Comparison of ENCODE assay signal across 8 mouse cellular contexts in the genomic region with DNA sequence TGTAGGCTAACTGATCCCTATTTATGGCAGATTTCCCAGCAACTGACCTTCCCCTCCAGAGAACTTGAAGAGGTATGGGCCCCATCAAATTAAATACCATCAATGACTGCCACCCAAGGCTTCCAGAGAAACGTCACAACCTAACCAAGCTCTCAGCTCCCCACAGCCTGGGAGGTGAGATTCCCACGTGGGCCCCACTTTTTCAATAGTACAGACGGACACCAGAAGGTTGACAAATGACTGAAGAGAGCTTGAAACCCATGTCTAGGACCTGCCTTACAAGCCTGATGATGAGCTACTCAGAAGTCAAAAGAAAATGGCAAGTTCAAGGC. TPM values are rescaled to one million over a fixed set of nuclear protein-coding genes. Genes with fewer than 3 reads are reported as not detected.
A peak's percentile ranks its signal among the peaks of the same experiment; 100 is the strongest.
DNase-seq lines count a peak whose midpoint lies in the region; ATAC-seq and TF ChIP-seq lines count a peak whose summit lies in the region.

No protein-coding gene starts in this region.

- 50% methylated on average over 3 of the region's 3 CpGs for WGBS in forebrain, embryonic 11.5 days
- WGBS in limb, embryonic 12.5 days: 44% methylated on average over 3 of the region's 3 CpGs
- 46% methylated on average over 3 of the region's 3 CpGs for WGBS in neural tube, embryonic 15.5 days

- no peak overlapping the region; the same call in 1 of the 2 replicates for H3K27ac ChIP-seq in layer of hippocampus, adult 2 months
- no peak overlapping the region for H3K27ac ChIP-seq in forebrain, embryonic 11.5 days (ENCODE audit: low read depth, low read length)
- H3K27ac ChIP-seq in limb, embryonic 12.5 days: peak overlapping the region; percentile 95; the same call in 1 of the 2 replicates
- peak overlapping the region; percentile 18 for H3K27ac ChIP-seq in neural tube, embryonic 15.5 days (replicated peaks)

- TF ChIP-seq CTCF in layer of hippocampus, adult 2 months (conservative IDR thresholded peaks at IDR 0.05): no peak

- no peaks in the 10 kb centered on the region for H3K27me3 ChIP-seq in forebrain, embryonic 11.5 days (ENCODE audit: control insufficient read depth, insufficient read depth, low read length)
- H3K27me3 ChIP-seq in limb, embryonic 12.5 days: no peaks in the 10 kb centered on the region
- no peaks in the 10 kb centered on the region for H3K27me3 ChIP-seq in neural tube, embryonic 15.5 days (replicated peaks)

- peaks cover 19% of the 10 kb centered on the region for H3K4me1 ChIP-seq in forebrain, embryonic 11.5 days (replicated peaks; ENCODE audit: control insufficient read depth, insufficient read depth, low read length)
- H3K4me1 ChIP-seq in limb, embryonic 12.5 days (replicated peaks): peaks cover 38% of the 10 kb centered on the region
- peaks cover 41% of the 10 kb centered on the region for H3K4me1 ChIP-seq in neural tube, embryonic 15.5 days

- no peak for ATAC-seq in forebrain, embryonic 11.5 days (replicated peaks; ENCODE audit: low FRiP score)
- no peak for ATAC-seq in limb, embryonic 12.5 days (ENCODE audit: insufficient number of reproducible peaks, insufficient read depth, low FRiP score, low TSS enrichment, low read depth)
- no peak for ATAC-seq in neural tube, embryonic 15.5 days (ENCODE audit: low FRiP score)
- ATAC-seq in inflammation-experienced regulatory T-cells, adult 6 months: no peak

- H3K36me3 ChIP-seq in forebrain, embryonic 11.5 days (ENCODE audit: control insufficient read depth, insufficient read depth, low read length): peaks cover 20% of the 10 kb centered on the region
- H3K36me3 ChIP-seq in limb, embryonic 12.5 days: peaks cover 52% of the 10 kb centered on the region
- H3K36me3 ChIP-seq in neural tube, embryonic 15.5 days: peaks cover 31% of the 10 kb centered on the region

- DNase-seq in layer of hippocampus, adult 2 months (ENCODE audit: low spot score in 2 of 2): no peak
- DNase-seq in layer of hippocampus, postnatal 14 days (ENCODE audit: low spot score in 2 of 2): no peak
- DNase-seq in forebrain, embryonic 11.5 days (ENCODE audit: low spot score): no peak
- DNase-seq in frontal cortex, adult 2 months (ENCODE audit: extremely low spot score in 1 of 2, low spot score in 1 of 2): no peak
- no peak for DNase-seq in cerebellum, adult 9-10 months

- H3K4me3 ChIP-seq in layer of hippocampus, adult 2 months: peak overlapping the region; percentile 62; the same call in 1 of the 2 replicates
- H3K4me3 ChIP-seq in forebrain, embryonic 11.5 days (ENCODE audit: low read depth, low read length): peak overlapping the region; percentile 94
- peak overlapping the region; percentile 93 for H3K4me3 ChIP-seq in limb, embryonic 12.5 days (replicated peaks)
- peak overlapping the region; percentile 99 for H3K4me3 ChIP-seq in neural tube, embryonic 15.5 days (replicated peaks)

- H3K9me3 ChIP-seq in forebrain, embryonic 11.5 days (ENCODE audit: control insufficient read depth, low read length): no peaks in the 10 kb centered on the region
- H3K9me3 ChIP-seq in limb, embryonic 12.5 days: no peaks in the 10 kb centered on the region
- H3K9me3 ChIP-seq in neural tube, embryonic 15.5 days (replicated peaks): no peaks in the 10 kb centered on the region

- H3K4me2 ChIP-seq in forebrain, embryonic 11.5 days (ENCODE audit: low read depth, low read length, severe bottlenecking): peak overlapping the region; percentile 63
- peak overlapping the region; percentile 68 for H3K4me2 ChIP-seq in limb, embryonic 12.5 days
- H3K4me2 ChIP-seq in neural tube, embryonic 15.5 days: peak overlapping the region; percentile 64

- peak overlapping the region; percentile 12; the same call in 1 of the 2 replicates for H3K9ac ChIP-seq in forebrain, embryonic 11.5 days (ENCODE audit: low read length)
- H3K9ac ChIP-seq in limb, embryonic 12.5 days (replicated peaks): no peak overlapping the region
- H3K9ac ChIP-seq in neural tube, embryonic 15.5 days (replicated peaks): no peak overlapping the region

RNA-seq across cellular contexts. Expression of gene Prmt1, which starts 1.6 kb away (rescaled TPM):
- 100 to 1,000 TPM; 165 to 171 TPM for total RNA-seq in layer of hippocampus, adult 2 months (2021)
- total RNA-seq in layer of hippocampus, postnatal 14 days (2021): 100 to 1,000 TPM; 163 to 195 TPM
- polyA plus RNA-seq in forebrain, embryonic 11.5 days (2014; fragmentation: Nextera tagmentation; extraction: Ambion mirVana): 286 and 301 TPM in 2 replicates
- 704 and 706 TPM in 2 replicates for polyA plus RNA-seq in limb, embryonic 12.5 days (2016; fragmentation: Nextera tagmentation; extraction: Ambion mirVana)
- polyA plus RNA-seq in neural tube, embryonic 15.5 days (2015; fragmentation: Nextera tagmentation; extraction: Ambion mirVana): 605 and 615 TPM in 2 replicates
- 217 and 232 TPM in 2 replicates for polyA plus RNA-seq in frontal cortex, adult 2 months (2012; rRNA removed)
- 10 to 100 TPM; 37.3 to 84.6 (median 70.6) TPM for polyA plus RNA-seq in inflammation-experienced regulatory T-cells, adult 6 months (2017; shearing (Covaris generic))

RNA-seq across cellular contexts. Expression of gene Cpt1c, which starts 10.1 kb away (rescaled TPM):
- 100 to 1,000 TPM; 138 to 140 TPM for total RNA-seq in layer of hippocampus, adult 2 months (2021)
- 100 to 1,000 TPM; 115 to 116 TPM for total RNA-seq in layer of hippocampus, postnatal 14 days (2021)
- 26.3 and 27.2 TPM in 2 replicates for polyA plus RNA-seq in forebrain, embryonic 11.5 days (2014; fragmentation: Nextera tagmentation; extraction: Ambion mirVana)
- 27.8 and 29.9 TPM in 2 replicates for polyA plus RNA-seq in limb, embryonic 12.5 days (2016; fragmentation: Nextera tagmentation; extraction: Ambion mirVana)
- polyA plus RNA-seq in neural tube, embryonic 15.5 days (2015; fragmentation: Nextera tagmentation; extraction: Ambion mirVana): 55.5 and 59.0 TPM in 2 replicates
- polyA plus RNA-seq in frontal cortex, adult 2 months (2012; rRNA removed): 151 TPM in 2 replicates
- polyA plus RNA-seq in inflammation-experienced regulatory T-cells, adult 6 months (2017; shearing (Covaris generic)): 1 to 10 TPM in 2 of 3 experiments, under 1 TPM in 1; 0.23 to 1.9 (median 1.5) TPM

RNA-seq across cellular contexts. Expression of gene Irf3, which starts 12.6 kb away (rescaled TPM):
- total RNA-seq in layer of hippocampus, adult 2 months (2021): 10 to 100 TPM; 38.4 to 42.7 TPM
- total RNA-seq in layer of hippocampus, postnatal 14 days (2021): 10 to 100 TPM; 33.8 to 46.5 TPM
- 75.3 and 86.0 TPM in 2 replicates for polyA plus RNA-seq in forebrain, embryonic 11.5 days (2014; fragmentation: Nextera tagmentation; extraction: Ambion mirVana)
- 90.9 and 97.2 TPM in 2 replicates for polyA plus RNA-seq in limb, embryonic 12.5 days (2016; fragmentation: Nextera tagmentation; extraction: Ambion mirVana)
- polyA plus RNA-seq in neural tube, embryonic 15.5 days (2015; fragmentation: Nextera tagmentation; extraction: Ambion mirVana): 56.8 and 70.2 TPM in 2 replicates
- 88.4 and 88.6 TPM in 2 replicates for polyA plus RNA-seq in frontal cortex, adult 2 months (2012; rRNA removed)
- polyA plus RNA-seq in inflammation-experienced regulatory T-cells, adult 6 months (2017; shearing (Covaris generic)): 100 to 1,000 TPM in 2 of 3 experiments, 10 to 100 TPM in 1; 83.6 to 119 (median 115) TPM

RNA-seq across cellular contexts. Expression of gene Bcl2l12, which starts 13.7 kb away (rescaled TPM):
- total RNA-seq in layer of hippocampus, adult 2 months (2021): 1 to 10 TPM; 2.5 to 3.7 TPM
- total RNA-seq in layer of hippocampus, postnatal 14 days (2021): 1 to 10 TPM; 2.0 to 3.9 TPM
- 70.6 and 74.9 TPM in 2 replicates for polyA plus RNA-seq in forebrain, embryonic 11.5 days (2014; fragmentation: Nextera tagmentation; extraction: Ambion mirVana)
- polyA plus RNA-seq in limb, embryonic 12.5 days (2016; fragmentation: Nextera tagmentation; extraction: Ambion mirVana): 87.3 and 96.8 TPM in 2 replicates
- 9.8 and 19.8 TPM in 2 replicates for polyA plus RNA-seq in neural tube, embryonic 15.5 days (2015; fragmentation: Nextera tagmentation; extraction: Ambion mirVana)
- polyA plus RNA-seq in frontal cortex, adult 2 months (2012; rRNA removed): 5.4 and 5.9 TPM in 2 replicates
- polyA plus RNA-seq in inflammation-experienced regulatory T-cells, adult 6 months (2017; shearing (Covaris generic)): 10 to 100 TPM; 21.0 to 29.3 (median 26.6) TPM

RNA-seq across cellular contexts. Expression of gene Scaf1, which starts 31.4 kb away (rescaled TPM):
- total RNA-seq in layer of hippocampus, adult 2 months (2021): 100 to 1,000 TPM; 166 to 168 TPM
- total RNA-seq in layer of hippocampus, postnatal 14 days (2021): 100 to 1,000 TPM; 153 to 158 TPM
- 59.9 and 60.2 TPM in 2 replicates for polyA plus RNA-seq in forebrain, embryonic 11.5 days (2014; fragmentation: Nextera tagmentation; extraction: Ambion mirVana)
- polyA plus RNA-seq in limb, embryonic 12.5 days (2016; fragmentation: Nextera tagmentation; extraction: Ambion mirVana): 42.1 and 46.9 TPM in 2 replicates
- polyA plus RNA-seq in neural tube, embryonic 15.5 days (2015; fragmentation: Nextera tagmentation; extraction: Ambion mirVana): 43.3 and 46.1 TPM in 2 replicates
- 126 and 127 TPM in 2 replicates for polyA plus RNA-seq in frontal cortex, adult 2 months (2012; rRNA removed)
- polyA plus RNA-seq in inflammation-experienced regulatory T-cells, adult 6 months (2017; shearing (Covaris generic)): 1 to 10 TPM; 7.4 to 8.9 (median 8.7) TPM

Comparison
In these comparisons a context has a peak if more than half of its experiments do, and no peak if none do; other contexts are left out.
1. H3K27ac ChIP-seq: peak in limb, embryonic 12.5 days (single experiment) and neural tube, embryonic 15.5 days (single experiment); none in layer of hippocampus, adult 2 months (single experiment) and forebrain, embryonic 11.5 days (single experiment).
2. Peak in every context shown above with its lines, with median percentiles within 50 percentile points of each other: H3K4me3 ChIP-seq and H3K4me2 ChIP-seq.